Mouse (Mus musculus) midbrain, embryonic 12.5 days (tissue): Measurements from ENCODE around the gene Rilp. TPM values are rescaled to one million over a fixed set of nuclear protein-coding genes. Genes with fewer than 3 reads are reported as not detected.

Source experiments
- ATAC-seq: fragments of 200-750 bp; cut with Nextera tagmentation; 2 replicates; pipeline ENCODE4 v1.8.0; 2017; ENCODE audit warnings: low read depth, moderate TSS enrichment, moderate library complexity; ENCODE audit not compliant: low FRiP score
- H3K27ac ChIP-seq: fragments of 300-500 bp; sonication (generic); replicated peaks from 2 replicates; pipeline ENCODE4 v1.5.1; 2016; ENCODE audit warnings: mild to moderate bottlenecking
- H3K27me3 ChIP-seq: fragments of 300-500 bp; sonication (generic); 2 replicates; pipeline ENCODE4 v1.6.1; 2016; ENCODE audit warnings: mild to moderate bottlenecking
- H3K36me3 ChIP-seq: fragments of 300-500 bp; sonication (generic); 2 replicates; pipeline ENCODE4 v1.6.1; 2016
- H3K4me1 ChIP-seq: fragments of 300-500 bp; sonication (generic); 2 replicates; pipeline ENCODE4 v1.6.1; 2016
- H3K4me2 ChIP-seq: fragments of 300-500 bp; sonication (generic); replicated peaks from 2 replicates; pipeline ENCODE4 v1.6.1; 2016; ENCODE audit warnings: mild to moderate bottlenecking, moderate library complexity
- H3K4me3 ChIP-seq: fragments of 300-500 bp; sonication (generic); 2 replicates; pipeline ENCODE4 v1.5.1; 2016; ENCODE audit warnings: mild to moderate bottlenecking
- H3K9ac ChIP-seq: fragments of 300-500 bp; sonication (generic); replicated peaks from 2 replicates; pipeline ENCODE4 v1.6.1; 2016; ENCODE audit warnings: mild to moderate bottlenecking, moderate library complexity
- H3K9me3 ChIP-seq: fragments of 300-500 bp; sonication (generic); 2 replicates; pipeline ENCODE4 v1.6.1; 2016; ENCODE audit warnings: mild to moderate bottlenecking
- WGBS: fragments of 180-500 bp; shearing (Covaris S2); methylation state at CpG from one replicate; pipeline ENCODE4 v1.1.7; 2016; 5-methylcytosine and 5-hydroxymethylcytosine counted together
- polyA plus RNA-seq: library from polyadenylated mRNA; unstranded; fragments of >200 nt; fragmentation: Nextera tagmentation; extraction: Ambion mirVana; gene quantifications from 2 replicates; pipeline ENCODE4 v1.2.1, GENCODE M21; 2016

Rilp gene
- polyA plus RNA-seq, 1 experiment from 2014 or later, result 0.66 TPM

DNA sequence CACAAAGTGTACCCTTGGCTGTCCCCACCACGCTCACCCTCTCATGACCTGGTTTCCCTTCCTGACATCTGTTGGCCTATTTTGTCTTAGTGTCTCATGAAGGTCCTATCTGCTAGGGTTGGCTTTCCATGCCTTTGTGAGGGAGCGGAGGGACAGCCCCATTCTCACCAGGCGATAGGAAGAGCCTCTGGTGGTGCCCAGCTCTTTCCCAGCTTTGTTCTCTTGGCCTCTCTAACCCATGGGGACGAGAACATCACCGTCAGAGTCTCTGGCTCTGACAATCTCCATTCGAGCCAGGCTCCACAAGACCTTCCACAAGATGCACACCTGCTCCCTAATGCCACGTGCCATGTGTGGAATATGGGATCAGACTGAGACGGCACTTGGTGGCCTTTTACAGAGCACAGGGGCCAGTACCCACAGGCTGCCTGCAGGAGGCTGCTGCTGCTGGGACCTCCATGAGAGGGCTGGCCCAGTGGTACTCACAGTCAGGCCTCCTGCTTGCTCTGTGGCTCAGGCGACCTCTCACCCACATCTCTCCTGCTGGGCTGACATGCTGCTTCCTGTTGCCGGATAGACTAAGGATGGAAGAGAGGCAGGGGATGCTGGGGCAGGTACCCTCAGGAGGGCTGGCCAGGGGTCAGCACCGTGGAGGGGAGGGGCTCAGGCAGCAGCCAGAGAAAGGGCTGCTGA, 27.7 kb downstream of the Rilp start:
- H3K4me1 ChIP-seq, result peaks cover 19% of the 10 kb centered on the region
- H3K4me2 ChIP-seq, result no peak overlapping the region
- H3K36me3 ChIP-seq, result no peaks in the 10 kb centered on the region
- no peak for ATAC-seq
- no peaks in the 10 kb centered on the region for H3K27me3 ChIP-seq
- 43% methylated on average over 11 of the region's 11 CpGs for WGBS
- no peaks in the 10 kb centered on the region for H3K9me3 ChIP-seq
- H3K27ac ChIP-seq, result 0 out of 2 replicates have a peak overlapping the region, but pooled peaks have one; percentile 1
- no peak overlapping the region for H3K4me3 ChIP-seq
- H3K9ac ChIP-seq, result no peak overlapping the region

DNA sequence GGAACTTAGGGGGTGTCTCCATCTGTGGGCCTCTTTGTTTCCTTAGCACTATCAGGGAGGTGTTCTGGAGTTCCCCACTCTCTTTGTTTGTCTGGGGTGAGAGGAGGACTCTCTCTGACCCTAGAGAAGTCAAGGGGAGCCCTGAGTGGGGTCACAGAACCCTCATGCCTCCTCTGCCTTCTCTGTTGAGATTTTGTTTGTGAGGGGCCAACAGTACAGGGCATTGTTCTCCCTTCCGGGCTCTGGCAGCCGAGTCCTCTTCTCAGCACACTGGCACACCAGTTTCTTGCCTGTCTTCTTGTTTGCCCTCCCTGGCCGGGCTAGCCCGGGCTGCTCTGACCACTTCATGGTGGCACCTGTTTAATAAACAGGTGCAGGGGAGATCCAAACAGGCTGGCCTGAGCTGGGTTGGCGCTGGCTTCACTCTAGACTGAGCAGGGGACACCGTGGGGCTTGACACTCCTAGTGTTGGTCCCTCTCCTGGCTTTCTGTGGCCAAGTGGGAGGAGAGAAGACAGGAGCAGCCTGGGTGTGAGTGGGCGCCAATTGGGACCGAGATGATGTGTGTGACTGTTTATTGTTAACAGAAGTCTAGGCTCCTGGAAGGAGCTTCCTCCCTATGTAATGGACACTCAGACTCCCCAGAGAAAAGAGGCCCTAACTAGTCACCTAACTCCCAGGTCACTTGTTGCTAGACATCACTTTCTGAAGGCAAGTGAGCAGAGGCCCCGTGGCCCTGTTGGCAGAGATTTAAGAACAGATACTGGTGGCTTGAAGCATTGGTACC, 28.5 kb downstream of the Rilp start:
- H3K4me2 ChIP-seq, result no peak overlapping the region
- peaks cover 17% of the 10 kb centered on the region for H3K4me1 ChIP-seq
- H3K9ac ChIP-seq, result no peak overlapping the region
- WGBS, result 66% methylated on average over 9 of the region's 9 CpGs
- no peaks in the 10 kb centered on the region for H3K27me3 ChIP-seq
- ATAC-seq, result no peak
- peak overlapping the region; percentile 22; the same call in 1 of the 2 replicates for H3K27ac ChIP-seq
- no peaks in the 10 kb centered on the region for H3K36me3 ChIP-seq
- no peaks in the 10 kb centered on the region for H3K9me3 ChIP-seq
- no peak overlapping the region for H3K4me3 ChIP-seq

DNA sequence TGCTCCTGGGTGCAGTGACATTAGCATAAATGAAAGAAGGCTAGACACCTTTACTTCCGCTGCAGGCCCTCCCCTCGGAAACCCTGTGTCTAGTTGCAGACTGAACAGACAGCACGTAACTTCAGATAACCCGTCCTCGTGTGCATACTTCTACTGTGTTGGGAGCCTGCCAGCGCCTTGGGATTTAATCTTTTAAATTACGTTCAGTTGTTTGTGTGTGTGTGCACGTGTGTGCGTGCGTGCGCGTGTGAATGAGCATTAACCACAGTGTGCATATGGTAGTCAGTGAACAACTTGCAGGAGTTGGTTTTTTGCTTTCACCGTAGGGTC, 29.0 kb downstream of the Rilp start:
- no peak for ATAC-seq
- Histone ChIP-seq H3K9me3 (no peaks in the 10 kb centered on the region), H3K27me3 (no peaks in the 10 kb centered on the region), H3K9ac (no peak overlapping the region), H3K4me1 (peaks cover 17% of the 10 kb centered on the region), H3K36me3 (no peaks in the 10 kb centered on the region), H3K4me3 (no peak overlapping the region), H3K27ac (no peak overlapping the region), H3K4me2 (no peak overlapping the region)
- WGBS, result 94% methylated on average over 13 of the region's 13 CpGs

DNA sequence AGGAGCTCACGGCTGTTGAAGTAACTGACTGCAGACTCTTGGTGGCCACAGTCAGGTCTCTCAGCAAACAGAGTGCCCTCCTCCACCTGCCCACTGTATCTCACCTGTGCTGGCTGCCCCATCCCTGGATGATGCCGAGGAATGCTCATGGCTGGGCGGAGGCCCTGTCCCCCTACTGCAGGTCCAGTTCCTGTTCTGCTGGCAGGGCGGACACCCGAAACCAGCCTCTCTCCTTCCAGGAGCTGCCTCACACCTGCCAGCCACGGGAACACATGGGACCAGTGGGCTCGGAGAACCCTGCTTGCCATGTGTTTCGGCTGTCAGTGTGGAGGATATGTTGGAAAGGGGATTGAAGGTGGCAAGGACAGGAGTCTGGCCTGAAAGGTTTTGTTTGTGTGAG, 30.3 kb downstream of the Rilp start:
- Histone ChIP-seq H3K4me1 (peaks cover 12% of the 10 kb centered on the region; the same call in 1 of the 2 replicates), H3K4me3 (no peak overlapping the region), H3K9ac (no peak overlapping the region), H3K27me3 (no peaks in the 10 kb centered on the region), H3K27ac (no peak overlapping the region), H3K36me3 (no peaks in the 10 kb centered on the region), H3K4me2 (no peak overlapping the region), H3K9me3 (no peaks in the 10 kb centered on the region)
- 88% methylated on average over 8 of the region's 8 CpGs for WGBS
- no peak for ATAC-seq

DNA sequence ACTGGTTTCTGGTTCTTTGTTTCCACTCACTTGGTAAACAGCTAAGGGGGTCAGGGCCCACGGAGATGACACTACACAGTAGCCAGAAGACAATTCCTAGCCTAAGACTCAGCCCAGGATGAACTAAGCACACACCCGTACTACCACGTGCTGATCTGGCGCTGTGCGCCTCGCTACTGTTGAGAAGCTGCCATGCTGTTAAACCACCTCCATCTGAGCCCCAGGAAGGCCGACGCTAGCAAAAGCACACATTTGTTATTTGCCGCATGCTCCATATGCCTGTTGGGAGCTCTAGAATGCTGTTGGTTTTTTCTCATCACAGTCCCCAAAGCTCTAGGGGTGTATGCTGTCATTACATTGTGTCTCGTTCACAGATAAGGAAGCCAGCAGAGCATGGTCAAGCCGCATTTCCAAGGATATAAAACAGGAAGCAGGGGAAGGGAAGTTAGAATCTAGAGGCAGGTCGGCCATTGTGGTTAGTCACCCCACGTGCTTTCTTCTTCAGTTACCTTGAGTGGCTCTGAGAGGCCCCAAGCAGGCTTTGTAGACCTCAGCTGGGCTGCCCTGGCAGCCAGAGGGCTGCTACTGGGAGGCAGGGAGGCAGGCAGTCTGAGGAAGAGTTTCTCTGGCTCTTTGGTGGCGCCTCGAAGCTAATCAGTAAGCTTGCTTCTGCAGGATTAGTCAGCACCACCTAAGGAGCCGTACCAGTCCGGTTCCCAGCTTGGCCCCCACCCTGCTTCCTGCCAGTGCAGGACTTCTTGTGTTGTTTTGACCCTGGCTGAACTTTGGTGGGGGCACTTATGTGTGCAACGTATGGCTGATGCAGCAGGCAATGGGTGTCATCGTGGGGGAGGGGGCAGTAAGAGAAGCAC, 31.1 kb downstream of the Rilp start:
- Histone ChIP-seq H3K4me2 (no peak overlapping the region), H3K27me3 (no peaks in the 10 kb centered on the region), H3K27ac (no peak overlapping the region), H3K36me3 (no peaks in the 10 kb centered on the region), H3K4me1 (peaks cover 12% of the 10 kb centered on the region; the same call in 1 of the 2 replicates), H3K9ac (no peak overlapping the region), H3K9me3 (no peaks in the 10 kb centered on the region), H3K4me3 (no peak overlapping the region)
- no peak for ATAC-seq
- 71% methylated on average over 19 of the region's 19 CpGs for WGBS

DNA sequence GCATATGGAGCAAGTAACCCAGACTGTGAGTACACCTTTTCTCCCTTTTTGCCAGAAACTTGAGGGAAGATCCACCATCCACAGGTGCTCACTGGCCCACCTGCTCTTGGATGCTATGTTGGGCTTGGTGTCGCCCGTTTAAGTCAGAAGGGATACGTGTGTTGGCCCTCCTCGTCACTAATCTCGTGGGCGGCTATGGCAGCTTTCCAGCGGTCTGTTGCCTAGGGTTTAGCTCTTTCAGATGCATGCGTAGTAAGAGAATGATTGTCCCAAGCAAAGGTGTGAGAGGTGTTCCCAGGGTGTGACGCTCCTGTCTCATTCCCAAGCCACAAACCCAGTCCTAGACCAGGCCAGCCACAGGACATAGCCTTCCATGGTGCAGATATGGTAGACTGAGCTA, 34.8 kb downstream of the Rilp start:
- no peaks in the 10 kb centered on the region for H3K9me3 ChIP-seq
- no peak overlapping the region for H3K4me3 ChIP-seq
- peaks cover 5% of the 10 kb centered on the region for H3K4me1 ChIP-seq
- H3K27me3 ChIP-seq, result no peaks in the 10 kb centered on the region
- H3K9ac ChIP-seq, result no peak overlapping the region
- H3K27ac ChIP-seq, result no peak overlapping the region
- ATAC-seq, result no peak
- H3K36me3 ChIP-seq, result no peaks in the 10 kb centered on the region
- H3K4me2 ChIP-seq, result no peak overlapping the region
- 90% methylated on average over 9 of the region's 9 CpGs for WGBS

DNA sequence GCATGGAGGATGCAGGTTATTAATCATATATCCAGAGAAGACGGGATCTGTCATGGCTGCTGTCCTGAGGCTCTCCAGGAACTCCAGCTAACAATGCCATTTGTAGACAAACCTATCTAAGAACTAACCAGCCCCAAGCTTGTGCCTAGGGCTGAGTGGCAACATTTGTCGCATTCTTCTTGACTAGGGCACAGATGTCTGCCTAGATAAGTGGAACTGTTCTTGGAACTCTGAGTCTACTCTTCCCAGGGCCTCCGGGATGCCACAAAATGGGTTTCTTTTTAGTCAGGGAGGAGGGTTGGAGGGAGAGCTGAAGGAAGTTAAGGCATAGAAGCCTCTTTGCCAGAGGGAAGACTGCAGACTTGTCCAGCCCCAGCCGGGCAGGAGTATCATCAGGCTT, 36.2 kb downstream of the Rilp start:
- Histone ChIP-seq H3K9me3 (no peaks in the 10 kb centered on the region), H3K4me3 (no peak overlapping the region), H3K4me1 (peaks cover 18% of the 10 kb centered on the region), H3K27me3 (no peaks in the 10 kb centered on the region), H3K27ac (no peak overlapping the region), H3K4me2 (no peak overlapping the region), H3K36me3 (no peaks in the 10 kb centered on the region), H3K9ac (no peak overlapping the region)
- no peak for ATAC-seq
- 82% methylated on average over 4 of the region's 4 CpGs for WGBS

DNA sequence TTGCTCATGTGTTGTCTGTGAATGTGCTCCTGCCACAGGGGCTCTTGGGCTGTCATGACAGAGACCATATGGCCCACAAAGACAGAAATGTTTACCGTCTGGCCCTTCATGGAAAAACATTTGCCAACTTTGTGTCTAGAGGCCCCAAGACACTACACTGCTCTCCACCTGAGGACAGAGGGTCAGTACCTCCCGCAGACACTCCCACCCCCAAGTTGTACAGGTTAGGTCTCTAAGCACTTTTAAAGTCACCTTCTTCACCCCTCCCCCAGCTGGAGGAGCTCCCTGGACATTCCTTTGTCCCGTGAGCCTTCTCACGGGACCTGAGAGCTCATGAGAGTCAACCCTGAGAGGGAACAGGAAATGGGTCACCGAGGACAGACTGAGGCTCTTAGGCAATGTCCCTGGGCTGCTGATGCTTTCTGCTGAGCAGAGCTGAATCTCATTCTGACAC, 39.8 kb downstream of the Rilp start:
- no peak overlapping the region for H3K4me3 ChIP-seq
- H3K27ac ChIP-seq, result no peak overlapping the region
- no peaks in the 10 kb centered on the region for H3K9me3 ChIP-seq
- H3K4me2 ChIP-seq, result no peak overlapping the region
- H3K9ac ChIP-seq, result no peak overlapping the region
- peaks cover 29% of the 10 kb centered on the region for H3K4me1 ChIP-seq
- H3K27me3 ChIP-seq, result no peaks in the 10 kb centered on the region
- no peak for ATAC-seq
- WGBS, result 58% methylated on average over 5 of the region's 5 CpGs
- no peaks in the 10 kb centered on the region for H3K36me3 ChIP-seq

DNA sequence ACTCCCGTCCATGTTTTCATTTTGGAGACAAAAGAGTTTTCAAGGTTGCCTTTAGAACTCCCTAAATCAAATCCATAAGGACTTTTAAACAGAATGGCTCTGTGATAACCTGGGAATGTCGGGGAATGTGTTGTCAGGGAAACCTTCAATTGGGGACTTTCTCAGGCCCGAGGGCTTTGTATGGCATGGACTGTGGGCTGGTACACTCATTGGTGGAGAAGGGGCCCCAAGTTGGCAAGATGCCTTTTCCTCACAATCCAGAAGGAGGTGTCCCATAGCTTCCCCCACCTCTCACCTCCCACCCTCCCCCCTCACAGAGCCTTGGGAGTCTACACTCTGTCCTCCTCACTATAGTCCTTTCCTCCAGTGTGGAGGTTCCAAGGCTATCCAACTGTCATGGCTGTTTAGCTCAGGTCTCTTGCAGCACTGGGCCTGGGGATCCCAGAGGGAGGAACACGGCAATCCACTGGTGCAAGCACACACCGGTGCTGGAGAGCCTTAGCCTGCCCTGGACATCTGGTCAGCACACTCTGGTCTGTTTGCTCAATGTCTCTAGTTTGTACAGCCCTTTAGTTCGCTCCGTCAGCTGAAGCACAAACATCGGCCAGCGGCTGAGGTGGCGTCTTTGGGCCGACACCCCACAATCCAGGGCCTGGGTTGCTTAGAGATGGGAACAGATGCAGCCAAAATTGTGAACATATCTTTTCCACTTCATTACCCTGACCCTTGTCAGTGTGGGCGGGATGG, 40.5 kb downstream of the Rilp start:
- Histone ChIP-seq H3K4me1 (peaks cover 29% of the 10 kb centered on the region), H3K27me3 (no peaks in the 10 kb centered on the region), H3K9me3 (no peaks in the 10 kb centered on the region), H3K4me2 (no peak overlapping the region), H3K36me3 (no peaks in the 10 kb centered on the region), H3K4me3 (no peak overlapping the region), H3K27ac (no peak overlapping the region; the same call in 1 of the 2 replicates), H3K9ac (0 out of 2 replicates have a peak overlapping the region, but pooled peaks have one; percentile 15)
- ATAC-seq, result no peak
- 61% methylated on average over 12 of the region's 12 CpGs for WGBS

DNA sequence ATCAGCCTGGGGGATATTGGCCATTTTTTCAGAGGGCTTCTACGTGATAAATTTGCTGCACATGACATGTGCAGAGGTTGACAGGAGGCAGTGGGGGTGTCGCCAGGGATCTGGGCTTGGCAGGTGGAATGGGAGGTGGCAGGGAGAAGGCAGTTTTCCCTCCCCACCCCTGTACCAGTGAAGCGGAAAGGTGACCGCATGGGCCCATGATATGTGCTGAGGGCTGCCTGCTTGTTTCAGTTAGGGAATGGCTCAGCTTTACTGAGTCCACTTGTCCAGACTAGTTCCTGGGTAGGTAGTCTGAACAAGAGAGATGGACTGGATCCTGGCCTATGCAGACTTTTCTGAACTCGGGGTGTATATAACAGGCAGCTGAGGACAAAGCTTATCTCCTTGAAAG, 41.4 kb downstream of the Rilp start:
- H3K27ac ChIP-seq, result no peak overlapping the region
- WGBS, result 90% methylated on average over 5 of the region's 5 CpGs
- H3K36me3 ChIP-seq, result no peaks in the 10 kb centered on the region
- no peak overlapping the region for H3K4me3 ChIP-seq
- H3K4me1 ChIP-seq, result peaks cover 29% of the 10 kb centered on the region
- no peaks in the 10 kb centered on the region for H3K9me3 ChIP-seq
- no peak overlapping the region for H3K9ac ChIP-seq
- ATAC-seq, result no peak
- no peaks in the 10 kb centered on the region for H3K27me3 ChIP-seq
- no peak overlapping the region for H3K4me2 ChIP-seq

DNA sequence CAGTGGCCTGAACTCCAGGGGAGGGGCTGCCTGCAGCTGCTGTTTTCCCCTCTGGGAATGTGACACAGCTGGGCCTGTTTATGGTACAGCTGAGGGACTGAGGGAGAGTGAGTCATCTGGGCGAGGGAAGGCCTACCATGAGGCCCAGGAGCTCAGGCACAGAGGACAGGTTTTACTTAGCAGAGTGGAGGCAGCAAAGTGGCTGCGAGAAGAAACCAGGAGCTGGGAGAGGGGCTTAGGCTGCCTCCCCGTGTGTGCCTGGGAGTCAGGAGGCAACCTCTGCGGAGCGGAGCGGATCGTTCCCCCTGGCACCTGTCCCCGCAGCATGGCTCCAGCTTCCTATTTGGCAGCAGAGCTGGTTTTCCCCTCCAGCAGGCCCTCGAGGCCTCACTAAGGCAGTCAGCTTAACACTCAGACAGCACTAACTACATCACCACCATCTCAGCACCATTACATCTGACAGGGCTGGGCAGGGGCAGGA, 42.1 kb downstream of the Rilp start:
- Histone ChIP-seq H3K27ac (peak overlapping the region; percentile 35; the same call in 1 of the 2 replicates), H3K9ac (no peak overlapping the region)

More for the DNA sequence above, 42.1 kb downstream of the Rilp start:
- H3K27me3 ChIP-seq, result no peaks in the 10 kb centered on the region
- 83% methylated on average over 9 of the region's 9 CpGs for WGBS
- no peak overlapping the region for H3K4me2 ChIP-seq
- no peak overlapping the region for H3K4me3 ChIP-seq
- H3K4me1 ChIP-seq, result peaks cover 29% of the 10 kb centered on the region
- no peaks in the 10 kb centered on the region for H3K36me3 ChIP-seq
- no peaks in the 10 kb centered on the region for H3K9me3 ChIP-seq
- no peak for ATAC-seq
